Mouse (Mus musculus): ENCODE measurements around the gene Tsga10ip. TPM values are rescaled to one million over a fixed set of nuclear protein-coding genes. Genes with fewer than 3 reads are reported as not detected.
"Not testable (repeated sequence)": the region's sequence is repeated elsewhere in the genome, so short reads cannot be mapped to it uniquely, and the experiment has no call there.

Gene Tsga10ip
- total RNA-seq, 4 experiments from 2014 or later, result not detected

DNA sequence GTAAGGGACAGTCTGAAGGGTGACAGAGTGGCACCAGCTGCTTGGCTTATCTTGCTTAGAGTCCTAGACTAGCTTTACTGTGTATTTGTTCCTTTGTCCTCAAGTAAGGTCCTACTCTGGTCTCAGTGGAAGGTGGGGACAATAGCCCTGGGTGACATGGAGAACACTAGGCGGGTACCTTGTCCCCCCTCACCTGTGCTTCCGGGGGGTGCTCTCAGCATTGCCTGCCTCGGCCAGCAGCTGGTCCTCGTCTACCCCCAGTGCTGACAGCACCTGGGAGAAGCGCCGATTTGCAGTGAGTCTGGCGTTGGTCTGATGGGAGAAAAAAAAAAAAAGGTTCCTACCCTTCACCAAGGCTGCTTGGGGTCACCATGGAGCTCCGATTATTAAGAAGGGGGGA, 11.9 kb downstream of the Tsga10ip start:
- no peak for DNase-seq (ENCODE audit: low spot score in 2 of 2)

GRCm38 (mm10) chr19:5389647-5390046, 12.7 kb downstream of the Tsga10ip start:
- DNase-seq (ENCODE audit: low spot score in 2 of 2), result no peak

GRCm38 (mm10) chr19:5388588-5389242, 13.6 kb downstream of the Tsga10ip start, which contains the start of gene Sart1:
Gene Sart1, minus strand, starts transcription at chr19:5388703.
- DNase-seq (ENCODE audit: low spot score in 2 of 2), result peak; percentile 81 to 96

GRCm38 (mm10) chr19:5388011-5388441, 14.3 kb downstream of the Tsga10ip start:
- DNase-seq (ENCODE audit: low spot score in 2 of 2), result no peak

- no peak for DNase-seq (ENCODE audit: low spot score in 2 of 2)
These were observed 17.6 kb downstream of the Tsga10ip start for GRCm38 (mm10) chr19:5384715-5385114.

- DNase-seq (ENCODE audit: low spot score in 2 of 2), result no peak
These were observed 19.0 kb downstream of the Tsga10ip start for GRCm38 (mm10) chr19:5383326-5383725.

GRCm38 (mm10) chr19:5377446-5377845, 24.9 kb downstream of the Tsga10ip start:
- no peak for DNase-seq (ENCODE audit: low spot score in 2 of 2)

- DNase-seq (ENCODE audit: low spot score in 2 of 2), result no peak
These were observed 27.6 kb downstream of the Tsga10ip start for GRCm38 (mm10) chr19:5374748-5375147.

- DNase-seq (ENCODE audit: low spot score in 2 of 2), result no peak
These were observed 28.1 kb downstream of the Tsga10ip start for GRCm38 (mm10) chr19:5374177-5374576.

- DNase-seq (ENCODE audit: low spot score in 2 of 2), result no peak
These were observed 29.6 kb downstream of the Tsga10ip start for GRCm38 (mm10) chr19:5372724-5373123.

DNA sequence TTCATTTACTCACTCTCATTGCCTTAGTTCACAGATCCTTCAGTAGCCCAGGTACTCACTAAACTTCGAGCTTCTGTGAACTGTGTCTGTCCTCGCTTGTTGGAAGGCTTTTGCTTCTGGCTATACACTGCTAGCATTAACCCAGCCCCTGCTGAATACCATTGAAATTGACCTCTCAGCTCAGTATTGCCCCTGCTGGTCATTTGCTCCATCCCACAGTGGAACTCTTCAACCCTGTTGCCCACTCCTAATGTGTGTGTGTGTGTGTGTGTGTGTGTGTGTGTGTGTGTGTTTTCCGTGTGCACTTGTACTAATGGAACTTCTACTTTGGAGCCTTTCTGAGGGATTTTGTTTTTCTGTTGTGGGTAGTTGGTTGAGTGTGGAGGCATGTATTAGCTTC, 31.4 kb downstream of the Tsga10ip start:
- DNase-seq (ENCODE audit: low spot score in 2 of 2), result no peak

DNA sequence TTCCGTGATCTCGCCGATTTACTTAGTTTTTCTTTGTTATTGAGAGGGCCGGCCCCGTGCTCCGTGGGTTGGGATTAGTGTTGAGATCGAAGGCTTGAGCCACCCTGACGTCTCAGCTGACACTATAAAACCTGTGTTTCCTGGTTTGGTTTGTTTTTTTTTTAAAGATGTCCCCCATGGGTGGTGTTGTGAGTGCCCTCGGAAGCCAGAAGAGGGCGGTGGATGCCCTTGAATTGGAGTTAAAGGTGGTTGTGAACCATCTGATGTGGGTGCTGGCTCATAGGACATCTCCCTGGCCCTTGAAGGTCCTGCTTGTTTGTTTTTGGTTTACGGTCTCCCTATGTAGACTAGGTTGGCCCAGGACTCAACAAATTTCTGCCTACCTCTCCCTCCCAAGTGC, 34.9 kb downstream of the Tsga10ip start:
- DNase-seq (ENCODE audit: low spot score in 2 of 2), result no peak

GRCm38 (mm10) chr19:5367053-5367359, 35.3 kb downstream of the Tsga10ip start, which contains the start of gene Banf1:
Gene Banf1, minus strand, starts transcription at chr19:5367168.
- DNase-seq (ENCODE audit: low spot score in 2 of 2), result no peak

- peak; percentile 94 to 97 for DNase-seq (ENCODE audit: low spot score in 2 of 2)
These were observed 35.9 kb downstream of the Tsga10ip start, which contains the start of gene Eif1ad for GRCm38 (mm10) chr19:5366175-5367052. Gene Eif1ad, plus strand, starts transcription at chr19:5366741.

GRCm38 (mm10) chr19:5365751-5366150, 36.6 kb downstream of the Tsga10ip start:
- DNase-seq (ENCODE audit: low spot score in 2 of 2), result no peak

- DNase-seq (ENCODE audit: low spot score in 2 of 2), result no peak
These were observed 38.2 kb downstream of the Tsga10ip start for GRCm38 (mm10) chr19:5364124-5364523.

DNA sequence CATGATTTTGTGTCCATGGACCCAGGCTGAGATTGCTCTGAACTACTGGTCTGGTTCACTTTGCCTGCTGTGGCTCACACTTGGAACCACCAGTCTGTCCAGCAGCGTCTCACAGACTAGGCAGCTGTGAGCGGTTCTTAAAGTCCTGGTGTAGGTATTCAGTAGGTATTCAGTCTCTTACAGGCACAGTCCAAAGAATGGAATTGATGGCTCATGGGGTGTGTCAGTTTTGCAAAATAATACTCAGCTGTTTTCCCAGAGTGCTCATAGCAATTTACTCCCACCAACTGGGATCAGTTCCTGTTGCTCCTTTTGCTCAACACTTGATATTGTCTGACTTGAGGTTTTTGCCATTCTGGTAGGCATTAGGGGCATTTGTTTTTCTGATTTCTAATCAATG, 40.1 kb downstream of the Tsga10ip start:
- no peak for DNase-seq (ENCODE audit: low spot score in 2 of 2)

DNA sequence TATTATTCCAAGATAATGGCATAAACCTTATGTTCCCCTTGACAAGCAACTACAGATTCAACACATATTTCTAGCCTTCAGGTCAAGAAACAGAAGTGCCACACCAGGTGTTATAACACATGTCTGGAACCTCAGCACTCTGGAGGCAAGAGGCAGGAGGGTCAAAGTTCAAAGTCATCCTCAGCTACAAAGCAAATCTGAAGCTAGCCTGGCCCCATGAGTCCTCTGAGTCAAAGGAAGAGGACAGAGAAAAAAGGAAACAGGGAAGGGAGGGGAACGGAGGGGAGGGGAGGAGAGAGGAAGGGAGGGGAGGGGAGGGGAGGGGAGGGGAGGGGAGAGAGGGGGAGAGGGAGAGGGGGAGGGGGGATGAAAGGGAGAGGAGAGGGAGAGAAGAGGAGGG, 46.2 kb downstream of the Tsga10ip start:
- DNase-seq (ENCODE audit: low spot score in 2 of 2), result no peak

- no peak for DNase-seq (ENCODE audit: low spot score in 2 of 2)
These were observed 48.7 kb downstream of the Tsga10ip start for GRCm38 (mm10) chr19:5353609-5354008.

DNA sequence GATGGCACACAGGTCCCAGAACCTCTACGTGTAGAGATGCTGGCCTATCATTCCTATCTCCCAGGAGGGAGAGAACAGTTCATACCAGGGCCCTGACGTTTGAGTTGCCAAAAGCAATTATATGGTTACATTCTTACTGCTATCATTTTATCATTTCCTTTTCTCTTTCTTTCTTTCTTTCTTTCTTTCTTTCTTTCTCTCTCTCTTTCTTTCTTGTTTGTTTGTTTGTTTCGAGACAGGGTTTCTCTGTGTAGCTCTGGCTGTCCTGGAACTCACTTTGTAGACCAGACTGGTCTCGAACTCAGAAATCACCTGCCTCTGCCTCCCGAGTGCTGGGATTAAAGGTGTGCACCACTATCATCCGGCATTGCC, 52.8 kb downstream of the Tsga10ip start, which contains the start of gene Cst6:
Cst6 (minus strand) TSS at position 73 of the 372 bp plus-strand sequence.
- not testable (repeated sequence) for DNase-seq (ENCODE audit: low spot score in 2 of 2)

- peak in 1 of 2 experiments; percentile 37 for DNase-seq (ENCODE audit: low spot score in 2 of 2)
These were observed 53.5 kb downstream of the Tsga10ip start for GRCm38 (mm10) chr19:5348526-5349501.
